Mouse (Mus musculus) kidney, adult 9 months (tissue): Measurements from ENCODE around the gene Ddx39b.
"Not testable (repeated sequence)": the region's sequence is repeated elsewhere in the genome, so short reads cannot be mapped to it uniquely, and the experiment has no call there.

Source experiments
- DNase-seq: peaks from one replicate; pipeline ENCODE4 v3.0.0; 2022

Gene Ddx39b

GRCm38 (mm10) chr17:35263523-35263883 lies 22.0 kb downstream of the Ddx39b start:
- no peak for DNase-seq

- DNase-seq = no peak
Measured at GRCm38 (mm10) chr17:35267399-35268086, 26.0 kb downstream of the Ddx39b start.

GRCm38 (mm10) chr17:35269653-35270347 lies 28.3 kb downstream of the Ddx39b start:
- peak; percentile 32 for DNase-seq

DNA sequence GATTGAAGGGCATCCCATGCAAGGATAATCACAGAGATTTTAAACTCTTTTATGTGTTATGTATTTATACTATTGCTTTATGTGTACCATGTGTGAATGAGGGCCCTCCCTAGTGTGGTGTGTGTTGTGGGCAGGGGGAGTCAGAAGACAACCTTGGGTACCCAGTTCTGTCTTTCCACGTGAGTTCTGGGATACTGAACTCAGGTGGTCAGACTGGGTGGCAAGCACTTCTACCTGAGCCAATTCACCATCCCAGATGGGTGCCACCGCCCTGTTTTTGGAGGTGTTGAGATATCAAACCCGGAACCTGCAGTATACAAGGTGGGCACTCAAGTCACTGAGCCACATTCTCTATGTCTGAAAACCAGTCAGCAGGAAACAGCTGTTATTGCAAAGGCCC lies 30.7 kb downstream of the Ddx39b start:
- no peak for DNase-seq

DNA sequence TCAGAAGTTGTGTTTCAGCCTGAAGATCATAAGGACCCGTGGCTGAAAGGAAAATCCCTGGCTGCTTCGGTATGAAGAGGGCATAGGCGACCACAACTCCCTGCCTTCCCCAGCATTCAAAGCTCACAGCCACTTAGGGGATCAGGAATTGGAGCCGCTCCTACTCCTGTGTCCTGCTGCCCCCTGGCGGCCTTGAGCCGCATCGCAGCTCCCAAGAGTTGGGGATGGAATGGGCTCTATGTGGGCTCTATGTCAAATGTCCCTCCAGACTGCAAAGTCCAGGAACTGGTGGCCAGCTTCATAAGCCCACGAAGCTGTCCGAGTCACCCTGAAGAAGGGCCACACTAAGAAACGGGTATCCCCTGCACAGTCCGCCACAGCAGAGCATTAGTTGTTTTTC lies 33.2 kb downstream of the Ddx39b start:
- peak; percentile 92 for DNase-seq

GRCm38 (mm10) chr17:35276304-35276864 lies 34.8 kb downstream of the Ddx39b start:
- DNase-seq = no peak

DNA sequence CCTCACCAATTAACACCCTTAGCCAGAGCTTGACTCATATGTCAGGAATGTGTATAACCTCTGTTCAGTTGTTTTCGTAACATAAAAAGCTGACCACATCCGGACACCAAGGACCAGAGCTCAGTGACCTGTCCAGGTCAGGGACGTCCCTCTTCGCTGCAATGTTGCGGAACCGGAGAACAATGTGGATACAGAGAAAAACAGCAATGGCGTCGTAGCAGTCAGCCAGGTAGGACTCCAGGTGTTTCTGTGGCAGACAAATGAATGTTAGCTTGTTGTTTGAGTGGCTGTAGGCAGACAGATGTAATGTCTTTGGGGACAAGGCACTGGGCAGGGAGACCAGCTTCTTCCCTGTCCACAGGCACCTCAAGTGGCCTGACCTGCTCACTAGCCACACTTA lies 36.5 kb downstream of the Ddx39b start:
- DNase-seq = no peak

GRCm38 (mm10) chr17:35278957-35279688 lies 37.6 kb downstream of the Ddx39b start:
- DNase-seq = no peak

- no peak for DNase-seq
Measured at GRCm38 (mm10) chr17:35280276-35280675, 38.7 kb downstream of the Ddx39b start.

DNA sequence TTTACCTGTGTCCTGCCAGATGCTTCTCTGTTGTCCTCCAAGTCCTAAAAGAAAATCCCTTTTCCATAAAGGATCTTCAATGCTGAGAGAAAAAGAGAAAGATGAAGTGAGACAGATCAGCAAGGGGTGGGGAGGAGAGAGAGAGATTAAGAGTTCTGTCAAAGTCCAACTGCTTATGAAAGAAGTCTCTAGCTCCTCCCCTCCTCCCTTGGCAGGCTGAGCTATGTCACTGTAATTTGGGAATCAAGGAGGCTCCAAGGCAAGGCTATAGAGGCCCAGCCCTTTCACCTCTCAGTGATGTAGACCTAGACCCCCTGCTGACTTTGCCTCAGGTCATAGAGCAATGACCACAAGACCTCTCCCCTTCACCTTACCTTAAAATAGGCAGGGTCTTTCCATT lies 43.9 kb downstream of the Ddx39b start:
- DNase-seq = peak; percentile 70

DNA sequence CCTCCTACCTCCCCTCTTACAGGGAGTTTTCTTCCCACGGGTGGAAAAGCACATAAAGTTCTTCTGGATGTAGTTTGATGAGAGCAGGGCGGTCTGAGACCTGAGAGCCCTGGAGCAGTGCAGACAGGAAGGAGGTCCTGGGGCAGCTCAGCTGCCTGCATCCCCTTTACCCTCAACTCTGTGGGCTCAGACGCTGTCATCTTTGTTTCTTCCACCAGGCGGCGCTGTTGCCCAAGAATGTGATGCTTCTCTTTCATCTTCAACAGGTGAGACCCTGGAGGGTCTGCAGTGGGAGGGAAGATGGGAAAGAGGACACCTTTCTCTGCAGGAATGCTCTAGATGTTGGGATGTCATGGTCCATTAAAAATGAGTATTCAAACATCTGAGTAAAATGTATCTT lies 54.2 kb downstream of the Ddx39b start:
- peak; percentile 65 for DNase-seq

GRCm38 (mm10) chr17:35300261-35300945 lies 58.9 kb downstream of the Ddx39b start:
- DNase-seq = not testable (repeated sequence)

DNA sequence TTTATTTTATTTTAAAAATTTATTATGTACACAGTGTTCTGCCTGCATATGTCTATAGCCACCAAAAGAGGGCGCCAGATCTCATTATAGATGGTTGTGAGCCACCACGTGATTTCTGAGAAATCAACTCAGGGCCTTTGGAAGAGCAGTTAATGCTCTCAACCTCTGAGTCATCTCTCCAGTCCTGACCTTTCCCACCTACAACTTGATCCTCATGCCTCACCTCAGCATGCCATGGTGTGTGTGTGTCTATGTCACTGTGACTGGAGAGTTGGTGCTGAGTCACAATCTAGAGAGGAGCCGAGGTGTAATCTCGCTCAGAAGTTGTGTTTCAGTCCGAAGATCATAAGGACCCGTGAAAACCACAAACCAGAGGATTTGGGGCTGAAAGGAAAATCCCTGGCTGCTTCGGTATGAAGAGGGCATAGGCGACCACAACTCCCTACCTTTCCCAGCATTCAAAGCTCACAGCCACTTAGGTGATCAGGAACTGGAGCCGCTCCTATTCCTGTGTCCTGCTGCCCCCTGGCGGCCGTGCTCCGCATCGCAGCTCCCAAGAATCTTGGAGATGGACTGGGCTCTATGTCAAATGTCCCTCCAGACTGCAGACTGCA lies 60.2 kb downstream of the Ddx39b start:
- peak; percentile 95 for DNase-seq

- no peak for DNase-seq
Measured at GRCm38 (mm10) chr17:35303271-35303670, 61.7 kb downstream of the Ddx39b start.
